Mouse (Mus musculus) WW6 (cell line): Measurements from ENCODE around the gene Hes1.

ENCODE experiments used
- DNase-seq: peaks from one replicate; pipeline ENCODE4 v3.0.0-alpha.2; 2013; ENCODE audit warnings: low read depth, low spot score

Gene Hes1

GRCm38 (mm10) chr16:30050767-30051490, 13.3 kb upstream of the Hes1 start:
- DNase-seq, result no peak

- DNase-seq, result no peak
Measured at GRCm38 (mm10) chr16:30052271-30052670, 11.9 kb upstream of the Hes1 start.

GRCm38 (mm10) chr16:30052839-30053511, 11.2 kb upstream of the Hes1 start:
- no peak for DNase-seq

- no peak for DNase-seq
Measured at GRCm38 (mm10) chr16:30054541-30054940, 9.6 kb upstream of the Hes1 start.

- no peak for DNase-seq
Measured at GRCm38 (mm10) chr16:30055361-30055889, 8.8 kb upstream of the Hes1 start.

- DNase-seq, result no peak
Measured at GRCm38 (mm10) chr16:30055927-30056326, 8.3 kb upstream of the Hes1 start.

GRCm38 (mm10) chr16:30056906-30057305, 7.3 kb upstream of the Hes1 start:
- no peak for DNase-seq

GRCm38 (mm10) chr16:30058974-30059717, 5.0 kb upstream of the Hes1 start:
- no peak for DNase-seq

GRCm38 (mm10) chr16:30060412-30060811, 3.8 kb upstream of the Hes1 start:
- no peak for DNase-seq

- no peak for DNase-seq
Measured at GRCm38 (mm10) chr16:30062242-30063030, 1.7 kb upstream of the Hes1 start.

- peak; percentile 73 for DNase-seq
Measured at GRCm38 (mm10) chr16:30063121-30063881, 883 bp upstream of the Hes1 start.

GRCm38 (mm10) chr16:30064613-30065012, 429 bp downstream of the Hes1 start:
- no peak for DNase-seq

- peak; percentile 93 for DNase-seq
Measured at GRCm38 (mm10) chr16:30065077-30065476, 893 bp downstream of the Hes1 start.

GRCm38 (mm10) chr16:30065537-30066183, 1.5 kb downstream of the Hes1 start:
- no peak for DNase-seq

GRCm38 (mm10) chr16:30066184-30066851, 2.1 kb downstream of the Hes1 start:
- no peak for DNase-seq

GRCm38 (mm10) chr16:30066852-30067301, 2.7 kb downstream of the Hes1 start:
- DNase-seq, result no peak

- no peak for DNase-seq
Measured at GRCm38 (mm10) chr16:30068041-30069020, 4.1 kb downstream of the Hes1 start.

GRCm38 (mm10) chr16:30069580-30069949, 5.4 kb downstream of the Hes1 start:
- no peak for DNase-seq
